Mouse (Mus musculus) erythroblast, adult 5-6 weeks (primary cell): Measurements from ENCODE around the gene Ttll1. TPM values are rescaled to one million over a fixed set of nuclear protein-coding genes. Genes with fewer than 3 reads are reported as not detected.

ENCODE experiments used
- ATAC-seq: replicated peaks from 2 replicates; pipeline ENCODE4 v1.8.0; 2016; ENCODE audit warnings: moderate number of reproducible peaks, mild to moderate bottlenecking, moderate TSS enrichment, inconsistent platforms; ENCODE audit not compliant: poor library complexity, low FRiP score, severe bottlenecking
- total RNA-seq, 2 experiments: library from RNA; stranded (forward) in 1 of 2; stranded (reverse) in 1 of 2; fragments of 150-400 nt in 1 of 2; fragments of 200-764, 138-1000 nt in 1 of 2; gene quantifications; 2 replicates each; pipeline versions ENCODE4 v1.2.3 to v1.2.4; 2015 to 2017; ENCODE audit warnings: low replicate concordance in 2 of 2

Ttll1 gene
- total RNA-seq (2015; ENCODE audit: low replicate concordance) (8.4 and 8.5 TPM in 2 replicates), total RNA-seq (2017; ENCODE audit: low replicate concordance) (1.8 and 8.3 TPM in 2 replicates)

GRCm38 (mm10) chr15:83510805-83511405, at the start of gene Ttll1:
Gene Ttll1, minus strand, starts transcription at chr15:83510893.
- ATAC-seq: peak; percentile 98

- peak; percentile 95 for ATAC-seq
Observed at GRCm38 (mm10) chr15:83555161-83555974, 44.7 kb upstream of the Ttll1 start.

DNA sequence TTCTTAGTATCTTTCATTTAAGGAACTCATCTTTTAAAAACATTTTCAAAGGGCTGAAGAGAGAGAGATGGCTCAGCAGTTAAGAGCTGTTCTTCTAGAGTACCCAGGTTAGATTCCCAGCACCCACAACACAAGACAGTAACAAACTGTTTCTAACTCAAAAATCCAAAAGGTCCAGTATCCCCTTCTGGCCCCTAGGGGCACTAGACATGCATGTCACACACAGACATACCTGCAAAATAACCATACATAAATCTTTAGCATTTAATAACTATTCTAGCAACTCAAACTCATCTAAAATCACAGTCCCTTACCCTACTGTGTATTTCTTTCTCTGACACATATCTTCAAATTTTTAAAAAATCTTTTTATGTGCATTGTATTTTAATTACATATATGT, 43.1 kb upstream of the Ttll1 start:
- no peak for ATAC-seq

DNA sequence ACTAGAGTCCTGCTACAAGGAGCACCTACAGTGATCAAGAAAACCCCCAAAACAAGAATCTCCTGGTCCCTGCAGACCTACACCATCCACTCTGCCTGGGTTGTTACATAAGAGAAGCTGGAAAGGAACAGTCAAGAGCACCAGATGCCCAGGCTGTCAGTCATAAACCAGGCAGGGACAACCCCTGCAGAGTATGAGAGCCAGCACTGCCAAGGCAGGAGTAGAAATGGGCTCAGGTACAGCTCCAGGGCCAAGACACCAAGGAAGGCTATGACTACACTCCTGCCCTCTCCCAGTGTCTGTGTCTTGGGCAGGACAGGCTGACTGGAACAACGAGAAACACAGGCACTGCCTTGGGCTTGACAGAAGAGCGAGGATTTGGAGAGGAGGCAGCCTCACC, 39.4 kb upstream of the Ttll1 start:
- ATAC-seq: no peak

DNA sequence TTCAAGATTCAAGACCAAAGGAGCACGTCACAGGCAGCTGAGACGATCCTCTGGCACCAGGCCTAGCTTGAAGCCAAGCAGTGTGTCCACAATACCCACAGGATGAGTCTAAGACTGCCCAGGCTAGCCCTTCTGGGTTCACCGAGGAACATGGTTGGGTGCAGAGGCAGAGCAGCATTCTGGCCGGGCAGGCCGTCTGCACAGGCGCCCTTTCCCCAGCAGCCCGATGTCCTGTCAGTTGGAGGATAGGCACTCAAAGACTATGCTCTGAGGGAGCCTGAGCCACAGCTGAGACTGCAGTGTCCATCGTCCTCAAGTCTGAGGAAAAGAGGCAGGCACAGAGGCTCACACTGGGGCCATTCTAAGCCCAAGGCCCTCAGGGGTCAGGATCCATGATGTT, 36.5 kb upstream of the Ttll1 start:
- ATAC-seq: no peak

DNA sequence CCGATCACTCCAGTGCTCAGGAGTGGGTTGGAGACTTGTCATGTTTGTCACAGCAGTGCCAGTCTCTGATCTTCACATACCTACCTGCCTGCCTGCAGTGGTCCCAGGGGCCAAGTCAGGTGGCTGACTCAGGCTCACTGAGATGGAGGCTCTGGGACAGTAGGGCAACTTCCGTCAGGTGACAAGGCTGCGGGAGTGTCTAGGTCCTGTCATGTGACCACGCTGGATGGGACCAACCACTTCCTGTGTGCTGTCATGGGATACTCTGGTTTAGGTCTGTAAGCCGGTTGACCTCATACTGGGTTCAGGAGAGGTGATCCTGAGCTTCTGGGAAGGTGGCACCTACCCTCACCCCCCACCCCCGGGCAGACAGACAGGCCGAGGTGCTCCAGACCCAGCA, 35.3 kb upstream of the Ttll1 start:
- ATAC-seq: no peak

DNA sequence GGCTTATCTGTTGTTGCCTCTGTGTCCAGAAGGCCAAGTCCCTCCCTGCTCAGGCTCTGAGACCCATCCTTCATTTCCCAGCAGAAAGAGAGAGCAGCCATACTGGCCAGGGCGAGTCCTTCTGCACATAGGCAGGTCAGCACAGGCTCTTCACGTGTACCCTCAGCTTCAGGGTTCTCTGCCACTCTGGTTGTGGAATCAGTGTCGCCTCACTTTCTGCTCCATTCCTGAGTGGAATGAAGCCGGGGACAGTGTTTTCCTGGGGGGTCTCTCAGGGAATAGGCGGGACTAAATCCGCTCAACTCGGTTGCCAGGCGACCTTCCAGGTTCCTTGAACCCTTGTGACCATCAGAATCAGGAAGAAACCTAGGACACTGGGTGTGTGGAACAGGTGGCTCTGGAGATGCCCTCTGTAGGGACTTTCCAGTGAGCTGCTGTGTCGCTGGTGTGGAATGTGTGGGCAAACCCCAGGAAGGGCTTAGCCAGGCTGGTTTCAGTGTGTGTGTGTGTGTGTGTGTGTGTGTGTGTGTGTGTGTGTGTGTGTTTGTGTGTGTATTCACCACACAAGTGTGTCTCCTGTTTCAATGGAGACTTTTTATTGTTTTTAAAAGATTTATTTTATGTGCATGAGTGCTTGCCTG, 31.1 kb upstream of the Ttll1 start:
- no peak for ATAC-seq

GRCm38 (mm10) chr15:83539905-83540304, 29.2 kb upstream of the Ttll1 start:
- no peak for ATAC-seq

- ATAC-seq: no peak
Observed at GRCm38 (mm10) chr15:83538855-83539254, 28.2 kb upstream of the Ttll1 start.

DNA sequence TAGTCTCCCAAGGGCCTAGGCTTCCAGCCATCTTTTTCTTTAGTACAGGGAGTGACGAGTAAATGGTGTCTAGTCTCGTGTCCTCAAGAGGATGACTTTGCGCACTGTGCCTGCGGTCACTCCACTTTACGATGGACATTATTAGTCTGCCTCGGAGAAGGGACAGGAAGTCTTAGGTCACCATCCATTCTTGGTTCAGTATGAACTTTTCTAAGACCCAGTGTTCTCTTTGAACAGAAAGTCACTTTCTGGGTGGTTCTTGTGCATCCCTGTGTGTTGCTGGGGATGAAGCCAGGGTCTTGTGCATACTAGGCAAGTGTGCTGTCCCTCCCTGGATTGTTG, 25.2 kb upstream of the Ttll1 start:
- ATAC-seq: no peak

DNA sequence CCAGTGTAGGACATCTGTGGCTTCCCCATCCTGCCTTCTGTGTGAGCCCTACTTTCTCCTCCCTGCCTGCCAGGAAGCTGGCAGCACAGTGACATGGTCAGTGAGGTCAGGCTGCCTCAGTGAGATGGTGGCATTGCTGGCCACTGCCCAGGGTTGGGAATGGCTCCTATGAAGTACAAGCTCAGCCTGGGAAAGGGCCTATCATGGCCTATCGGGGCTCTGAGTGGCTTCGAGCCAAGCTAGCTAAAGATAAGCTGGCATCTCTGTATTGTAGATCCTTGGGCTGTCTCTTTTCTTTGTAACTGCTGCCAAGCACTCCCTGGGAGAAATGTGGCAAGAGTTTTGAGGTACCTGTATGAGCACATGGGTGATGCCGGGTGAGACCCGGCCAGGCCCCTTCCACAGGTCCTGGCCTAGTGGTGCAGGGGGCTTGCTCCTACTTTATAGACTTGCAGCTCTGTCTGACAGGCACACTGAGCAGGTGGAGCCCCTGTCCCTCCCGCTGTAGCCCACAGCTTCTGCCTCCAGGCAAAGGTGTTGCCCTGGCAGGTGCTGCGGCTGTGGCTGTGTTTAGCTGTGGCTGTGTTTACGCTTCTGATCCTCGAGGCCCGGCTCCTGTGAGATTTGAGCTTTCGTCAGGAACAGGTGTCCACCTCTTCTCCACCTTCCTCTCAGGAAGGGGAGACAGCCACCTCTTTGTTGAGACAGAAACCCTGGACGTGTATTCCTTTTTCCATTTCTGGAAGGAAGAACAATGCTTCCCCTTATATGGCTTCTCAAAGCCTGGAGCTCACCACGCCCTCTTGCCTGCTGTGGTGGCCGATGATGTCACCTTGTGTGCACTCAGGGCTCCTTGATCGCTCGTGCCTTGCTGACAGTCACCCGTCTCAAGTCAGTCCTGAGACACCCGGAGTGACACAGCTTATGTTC, 24.5 kb upstream of the Ttll1 start:
- no peak for ATAC-seq

GRCm38 (mm10) chr15:83532606-83533005, 21.9 kb upstream of the Ttll1 start:
- no peak for ATAC-seq

GRCm38 (mm10) chr15:83531961-83532469, 21.3 kb upstream of the Ttll1 start:
- 0 out of 2 replicates have a peak, but pooled peaks have one; percentile 45 for ATAC-seq

- no peak for ATAC-seq
Observed at GRCm38 (mm10) chr15:83530688-83531087, 20.0 kb upstream of the Ttll1 start.

GRCm38 (mm10) chr15:83530233-83530632, 19.5 kb upstream of the Ttll1 start:
- ATAC-seq: no peak

DNA sequence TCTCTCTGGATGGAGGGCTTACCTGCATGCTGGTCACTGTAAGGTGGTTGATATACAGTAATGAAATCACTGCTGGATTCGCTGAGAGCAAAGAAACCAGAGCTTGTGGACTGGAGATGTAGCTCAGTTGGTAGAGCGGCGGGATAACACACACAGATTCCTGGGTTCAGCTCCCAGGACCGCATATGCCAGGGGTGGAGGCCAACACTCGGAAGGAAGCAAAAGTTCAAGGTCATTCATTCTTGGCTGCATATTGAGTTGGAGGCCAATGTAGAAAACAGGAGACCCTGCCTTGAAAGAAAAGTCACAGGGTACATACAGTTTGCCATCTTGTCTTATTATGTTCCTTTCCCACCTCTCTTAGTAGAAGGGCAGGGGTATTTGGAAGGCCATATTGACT, 19.1 kb upstream of the Ttll1 start:
- ATAC-seq: no peak

DNA sequence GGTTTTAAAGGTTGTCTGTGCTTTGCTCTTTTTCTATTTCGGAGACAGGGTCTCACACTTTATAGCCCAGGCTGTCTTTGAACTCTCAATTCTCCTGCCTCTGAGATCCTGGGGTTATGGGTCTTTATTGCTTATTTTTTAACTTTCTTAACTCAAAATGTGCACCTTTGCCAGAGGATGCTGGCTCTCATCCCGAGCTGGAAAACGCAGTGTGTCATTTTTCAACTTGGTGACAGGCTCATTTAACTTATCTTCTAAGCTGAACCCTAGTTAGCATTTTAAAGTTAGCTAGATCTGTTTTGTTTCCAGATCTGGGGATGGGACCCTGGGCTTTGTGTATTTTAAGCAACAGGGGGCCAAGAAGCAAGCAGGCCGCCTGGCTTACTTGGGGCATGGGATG, 18.2 kb upstream of the Ttll1 start:
- no peak for ATAC-seq

- no peak for ATAC-seq
Observed at GRCm38 (mm10) chr15:83527747-83528146, 17.1 kb upstream of the Ttll1 start.

DNA sequence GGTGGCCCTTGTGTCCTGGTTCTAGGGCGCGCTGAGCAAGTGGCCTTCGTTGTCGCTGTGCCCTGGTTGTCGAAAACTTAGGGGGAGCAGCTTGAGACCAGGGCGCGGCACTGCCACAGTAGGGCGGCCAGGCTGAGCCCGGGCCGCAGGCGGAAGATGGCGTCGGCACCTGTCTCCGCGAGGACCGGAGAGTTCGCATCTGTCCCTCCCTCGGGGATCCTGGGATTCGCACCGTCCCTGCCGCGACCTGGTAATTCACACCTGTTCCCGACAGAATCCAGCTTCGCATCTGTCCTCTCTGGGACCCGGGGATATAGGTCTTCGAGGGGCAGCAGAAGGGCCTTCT, 16.4 kb upstream of the Ttll1 start:
- peak; percentile 65 for ATAC-seq
